Comparison of ENCODE assay signal across 19 mouse cellular contexts in the genomic region with DNA sequence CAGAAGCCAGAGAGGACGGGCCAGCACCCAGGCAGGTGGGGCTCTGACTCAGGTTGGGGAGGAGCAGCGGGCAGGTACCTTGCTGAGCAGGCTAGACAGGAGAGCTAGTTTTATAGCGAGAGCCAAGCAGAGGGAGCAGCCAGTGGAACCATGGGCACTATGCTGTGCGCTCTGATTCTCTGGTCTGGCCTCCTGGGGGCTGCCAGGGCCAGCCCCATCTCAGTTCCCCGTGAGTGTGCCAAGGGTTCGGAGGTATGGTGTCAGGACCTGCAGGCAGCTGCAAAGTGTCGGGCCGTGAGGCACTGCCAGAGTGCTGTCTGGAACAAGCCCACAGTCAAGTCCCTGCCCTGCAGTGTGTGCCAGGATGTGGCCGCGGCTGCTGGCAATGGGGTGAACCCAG. TPM values are rescaled to one million over a fixed set of nuclear protein-coding genes. Genes with fewer than 3 reads are reported as not detected.
DNase-seq lines count a peak whose midpoint lies in the region; ATAC-seq and TF ChIP-seq lines count a peak whose summit lies in the region.
"Had no signal": no experiment of that assay in that cellular context is flagged by ENCODE, and none has a peak within 500 bp of the region (broad histone marks: within the 10 kb centered on the region; RNA-seq: fewer than 3 reads in every experiment).

Gene Psapl1 (plus strand): TSS at position 106 of the 400 bp plus-strand sequence.

- intact Hi-C loops in gastrocnemius, postnatal 14 days (cut with DNase I; ENCODE audit: low total_unique reads), result no loop called here

- no peak within 1 kb of the TSS for H3K4me2 ChIP-seq in lung, embryonic 14.5 days
- H3K4me2 ChIP-seq: heart, embryonic 11.5 days; hindbrain, embryonic 12.5 days; limb, embryonic 12.5 days had no signal

- no peaks in the 10 kb centered on the region for H3K27me3 ChIP-seq in lung, embryonic 14.5 days (ENCODE audit: insufficient read depth, low read length)
- H3K27me3 ChIP-seq: hindbrain, embryonic 12.5 days; limb, embryonic 12.5 days had no signal

- no peak for TF ChIP-seq CTCF in lung, embryonic 14.5 days (IDR thresholded peaks at IDR 0.05; ENCODE audit: low read depth)

- H3K9me3 ChIP-seq in lung, embryonic 14.5 days (ENCODE audit: low read depth, low read length), result no peaks in the 10 kb centered on the region
- H3K9me3 ChIP-seq: hindbrain, embryonic 12.5 days; limb, embryonic 12.5 days had no signal

- no peaks in the 10 kb centered on the region; the same call in 1 of the 2 replicates for H3K4me1 ChIP-seq in lung, embryonic 14.5 days (ENCODE audit: insufficient read depth)
- H3K4me1 ChIP-seq: limb, embryonic 12.5 days had no signal

- no peak within 1 kb of the TSS for H3K4me3 ChIP-seq in lung, embryonic 14.5 days (ENCODE audit: low read depth, low read length)
- H3K4me3 ChIP-seq: hindbrain, embryonic 12.5 days; limb, embryonic 12.5 days had no signal

- DNase-seq in gastrocnemius, adult 18-20 months (ENCODE audit: low spot score), result peak; percentile 12
- DNase-seq in gastrocnemius, postnatal 4 days (ENCODE audit: low spot score in 2 of 2), result no peak
- no peak for DNase-seq in lung, embryonic 14.5 days
- no peak for DNase-seq in lung, postnatal 4 days
- peak; percentile 54 for DNase-seq in gastrocnemius, postnatal 14 days
- DNase-seq in thymus, postnatal 14 days, result peak; percentile 60
- no peak for DNase-seq in kidney, postnatal 25 days
- DNase-seq in frontal cortex, adult 2 months (ENCODE audit: extremely low spot score in 1 of 2, low spot score in 1 of 2), result no peak
- DNase-seq: cerebellum, adult 18-20 months; kidney, adult 11 months; kidney, postnatal 4 days; right cerebral cortex, postnatal 4 days had no signal

- ATAC-seq in lung, embryonic 14.5 days (ENCODE audit: insufficient read depth), result peak; percentile 56; the same call in 1 of the 2 replicates

- no peaks in the 10 kb centered on the region for H3K36me3 ChIP-seq in lung, embryonic 14.5 days (ENCODE audit: insufficient read depth)
- H3K36me3 ChIP-seq: hindbrain, embryonic 12.5 days; limb, embryonic 12.5 days had no signal

- 83% methylated on average over 10 of the region's 10 CpGs for WGBS in lung, embryonic 14.5 days

- no peak within 1 kb of the TSS for H3K9ac ChIP-seq in lung, embryonic 14.5 days
- H3K9ac ChIP-seq: hindbrain, embryonic 12.5 days; limb, embryonic 12.5 days had no signal

- H3K27ac ChIP-seq in lung, embryonic 14.5 days (ENCODE audit: low read depth), result no peak within 1 kb of the TSS
- H3K27ac ChIP-seq: hindbrain, embryonic 12.5 days; limb, embryonic 12.5 days had no signal

RNA-seq across cellular contexts. Expression of gene Psapl1, which starts in this region (rescaled TPM):
- total RNA-seq in gastrocnemius, adult 18-20 months (2021), result under 1 TPM in 1 of 2 experiments, not detected in 1; 0.09 TPM
- total RNA-seq in gastrocnemius, postnatal 4 days (2021), result under 1 TPM in 1 of 2 experiments, not detected in 1; 0.13 TPM
- 0.20 TPM in 1 of 2 replicates, not detected in the other for polyA plus RNA-seq in lung, embryonic 14.5 days (2014; fragmentation: Nextera tagmentation; extraction: Ambion mirVana)
- total RNA-seq in gastrocnemius, postnatal 14 days (2021), result not detected
- polyA plus RNA-seq in frontal cortex, adult 2 months (2012; rRNA removed), result not detected in 2 replicates
- total RNA-seq: adrenal gland, adult 18-20 months; left cerebral cortex, adult 18-20 months; megakaryocyte-erythroid progenitor cell, adult 5-6 weeks had no signal
- polyA plus RNA-seq: limb, embryonic 12.5 days; liver, embryonic 16.5 days had no signal

Comparison
In these comparisons a context has a peak if more than half of its experiments do, and no peak if none do; other contexts are left out.
1. Peak in DNase-seq in gastrocnemius, adult 18-20 months; RNA of the gene not detected or under 1 TPM.
2. Peak in ATAC-seq in lung, embryonic 14.5 days; RNA of the gene not detected or under 1 TPM.
3. Peak in DNase-seq in gastrocnemius, postnatal 14 days; RNA of the gene not detected or under 1 TPM.